Mouse (Mus musculus): Measurements from ENCODE around the gene Als2. TPM values are rescaled to one million over a fixed set of nuclear protein-coding genes. Genes with fewer than 3 reads are reported as not detected.

Als2 gene
- polyA plus RNA-seq, 1 experiment from 2014 or later: 18.0 TPM

DNA sequence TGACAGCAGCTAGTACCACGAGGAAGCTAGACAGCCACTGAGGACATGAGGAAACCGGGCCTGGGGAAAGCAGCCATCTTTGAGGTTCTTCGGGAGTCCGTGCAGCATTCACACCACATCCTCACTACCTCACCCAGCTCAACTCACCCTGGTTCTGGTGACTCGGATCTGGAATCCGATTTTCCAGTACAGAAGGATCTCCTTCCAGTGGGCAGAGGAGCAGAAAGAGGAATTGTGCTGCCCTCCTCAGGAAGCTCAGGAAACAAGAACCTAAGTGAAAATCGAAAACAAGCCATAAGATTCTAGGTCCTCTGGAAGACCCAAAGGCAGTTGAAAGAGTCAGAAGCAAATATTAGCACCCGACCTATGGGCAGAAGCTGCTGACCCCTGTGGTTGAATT is 66.7 kb downstream of the Als2 start:
- H3K4me3 ChIP-seq: no peak overlapping the region
- H3K27ac ChIP-seq: no peak overlapping the region
- H3K36me3 ChIP-seq: peaks cover 68% of the 10 kb centered on the region
- no peaks in the 10 kb centered on the region for H3K4me1 ChIP-seq (replicated peaks)
- WGBS: 79% methylated on average over 8 of the region's 8 CpGs
- no peaks in the 10 kb centered on the region for H3K9me3 ChIP-seq
- H3K27me3 ChIP-seq (ENCODE audit: insufficient read depth, poor library complexity, severe bottlenecking): no peaks in the 10 kb centered on the region
- DNase-seq (ENCODE audit: low spot score): no peak

DNA sequence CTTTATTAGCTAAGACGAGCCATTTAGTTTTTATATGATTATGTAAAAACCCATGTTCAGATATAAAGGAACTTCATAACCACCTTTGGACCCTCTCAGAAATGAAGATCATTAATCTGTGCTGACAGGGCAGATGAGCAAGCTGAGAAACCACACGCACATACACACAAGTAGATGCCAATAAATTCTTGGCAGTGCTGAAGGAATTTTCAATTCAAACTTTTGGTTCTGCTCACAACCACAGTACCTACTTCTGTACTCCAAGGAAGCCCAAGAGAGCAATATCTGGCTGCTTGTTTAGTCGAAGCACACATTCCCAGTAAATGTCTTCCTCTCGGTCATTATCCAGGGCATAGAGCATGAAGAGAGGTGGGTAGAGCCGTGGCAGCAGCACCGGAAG is 67.4 kb downstream of the Als2 start:
- peaks cover 63% of the 10 kb centered on the region for H3K36me3 ChIP-seq
- no peaks in the 10 kb centered on the region for H3K9me3 ChIP-seq
- 92% methylated on average over 6 of the region's 6 CpGs for WGBS
- no peaks in the 10 kb centered on the region for H3K4me1 ChIP-seq (replicated peaks)
- H3K27me3 ChIP-seq (ENCODE audit: insufficient read depth, poor library complexity, severe bottlenecking): no peaks in the 10 kb centered on the region
- no peak overlapping the region for H3K27ac ChIP-seq
- H3K4me3 ChIP-seq: no peak overlapping the region
- DNase-seq (ENCODE audit: low spot score): no peak

DNA sequence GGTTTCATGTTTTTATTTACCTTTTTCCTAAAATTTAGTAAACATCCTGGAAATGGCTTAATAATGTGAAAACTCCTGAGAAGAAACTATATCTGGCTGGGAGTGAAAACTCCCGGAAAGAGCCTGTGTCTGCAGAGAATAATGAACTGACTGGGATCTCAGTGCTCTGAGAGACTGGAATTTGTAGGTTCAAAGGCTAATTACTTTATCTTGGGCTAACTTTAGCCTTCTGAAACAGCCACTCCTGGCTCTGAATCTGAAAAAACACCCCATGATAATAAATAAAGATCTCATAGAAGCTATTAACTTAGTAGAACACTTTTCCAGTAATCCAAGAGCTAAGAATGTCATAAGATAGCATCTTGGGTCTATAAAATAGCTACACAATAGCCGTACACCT is 68.5 kb downstream of the Als2 start:
- no peak for DNase-seq (ENCODE audit: low spot score)
- Histone ChIP-seq H3K4me1 (replicated peaks) (no peaks in the 10 kb centered on the region), H3K9me3 (no peaks in the 10 kb centered on the region), H3K4me3 (no peak overlapping the region), H3K27me3 (ENCODE audit: insufficient read depth, poor library complexity, severe bottlenecking) (no peaks in the 10 kb centered on the region), H3K27ac (no peak overlapping the region), H3K36me3 (peaks cover 74% of the 10 kb centered on the region)
- 84% methylated on average over 2 of the region's 2 CpGs for WGBS

DNA sequence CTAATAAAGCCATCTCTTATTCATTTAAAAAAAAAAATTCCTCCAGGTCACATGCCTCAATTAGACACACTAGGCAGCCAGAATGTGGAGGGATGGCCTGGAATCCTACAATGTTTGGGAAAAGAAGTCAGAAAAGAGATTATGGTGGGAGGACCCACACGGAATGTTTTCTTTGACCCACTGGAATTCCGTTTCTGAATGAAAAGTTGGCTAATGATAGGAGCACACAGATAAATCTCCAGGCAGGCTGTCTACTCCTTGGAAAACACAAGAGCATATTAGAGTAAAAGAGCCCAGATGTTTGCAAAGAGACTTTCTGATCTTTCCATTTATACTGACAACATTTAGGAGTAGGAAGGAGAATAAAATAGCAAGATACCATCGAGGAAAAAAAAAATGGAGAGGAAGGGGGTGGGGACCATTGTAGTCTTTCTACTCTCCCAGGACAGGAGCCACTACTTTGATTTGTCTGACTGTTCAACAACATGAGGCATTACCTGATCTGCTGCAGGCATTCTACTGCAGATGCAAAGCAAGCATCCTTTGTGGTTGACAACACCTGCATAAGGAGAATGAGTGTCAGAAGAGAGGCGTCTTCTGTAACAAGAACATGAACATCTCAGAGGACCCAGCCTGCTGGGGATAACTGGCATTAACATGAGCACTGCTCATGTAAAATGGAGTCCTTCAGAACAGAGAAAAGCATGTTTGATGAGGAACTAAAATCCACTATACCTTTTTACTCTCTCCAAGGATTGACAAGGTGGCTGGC is 69.2 kb downstream of the Als2 start:
- no peak for DNase-seq (ENCODE audit: low spot score)
- 92% methylated on average over 4 of the region's 4 CpGs for WGBS

DNA sequence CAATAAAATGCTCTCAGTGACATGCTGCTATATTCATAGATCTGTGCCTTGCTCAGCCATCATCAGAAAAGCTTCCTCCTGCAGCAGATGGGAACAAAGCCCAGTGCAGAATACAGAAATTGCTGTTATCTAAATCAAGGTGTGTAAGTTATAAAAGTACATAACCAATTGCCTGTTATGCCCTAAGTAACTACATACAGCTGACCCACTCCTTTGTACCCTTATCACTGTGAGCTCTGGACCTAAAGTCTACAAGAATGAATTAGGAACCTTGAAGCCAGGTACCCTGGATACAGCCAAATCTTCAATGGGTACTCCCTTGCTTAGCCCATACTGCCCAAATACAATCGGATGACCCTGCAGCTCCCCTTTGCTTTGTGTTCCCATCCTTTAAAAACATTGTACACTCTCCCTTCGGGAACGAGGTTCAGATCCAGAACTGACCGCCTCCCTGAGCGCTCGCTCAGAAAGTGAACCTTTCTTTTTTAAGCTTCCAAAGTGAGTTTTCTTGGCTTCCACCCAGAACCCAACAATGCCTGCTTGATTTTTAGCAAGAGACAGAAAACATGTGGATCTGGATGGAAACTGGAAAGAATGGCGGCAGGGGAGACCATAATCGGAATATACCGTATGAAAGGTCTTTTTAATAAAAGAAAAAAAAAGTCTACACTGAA is 70.7 kb downstream of the Als2 start:
- Histone ChIP-seq H3K27me3 (ENCODE audit: insufficient read depth, poor library complexity, severe bottlenecking) (no peaks in the 10 kb centered on the region), H3K36me3 (peaks cover 67% of the 10 kb centered on the region), H3K4me3 (no peak overlapping the region), H3K4me1 (replicated peaks) (0 out of 2 replicates have a peak, but pooled peaks cover 7% of the 10 kb centered on the region), H3K9me3 (no peaks in the 10 kb centered on the region), H3K27ac (no peak overlapping the region)
- DNase-seq (ENCODE audit: low spot score): no peak
- 95% methylated on average over 9 of the region's 9 CpGs for WGBS

More for the DNA sequence above, 69.2 kb downstream of the Als2 start:
- Histone ChIP-seq H3K9me3 (no peaks in the 10 kb centered on the region), H3K27me3 (ENCODE audit: insufficient read depth, poor library complexity, severe bottlenecking) (no peaks in the 10 kb centered on the region), H3K4me3 (no peak overlapping the region), H3K36me3 (peaks cover 74% of the 10 kb centered on the region), H3K27ac (no peak overlapping the region), H3K4me1 (replicated peaks) (0 out of 2 replicates have a peak, but pooled peaks cover 4% of the 10 kb centered on the region)

DNA sequence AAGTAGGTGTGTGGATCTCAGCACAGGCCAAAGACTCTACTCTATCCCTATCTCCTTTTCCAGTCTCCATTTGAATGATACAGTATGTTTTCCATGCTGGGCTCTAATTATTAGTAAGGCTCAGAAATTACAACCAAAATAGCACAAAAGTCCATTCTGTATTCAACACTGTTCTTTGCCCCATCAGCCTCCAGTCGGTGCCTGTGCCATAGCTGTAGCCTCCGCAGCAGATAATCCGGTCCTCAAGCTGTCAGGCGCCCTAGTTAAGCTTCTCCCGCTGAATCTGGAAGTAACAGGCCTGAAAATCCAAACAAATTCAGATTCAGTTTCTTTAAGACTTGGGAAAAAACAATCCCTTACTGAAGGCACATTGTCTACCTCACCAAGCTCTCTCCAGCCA is 73.1 kb downstream of the Als2 start:
- H3K4me3 ChIP-seq: no peak overlapping the region
- DNase-seq (ENCODE audit: low spot score): no peak
- H3K27me3 ChIP-seq (ENCODE audit: insufficient read depth, poor library complexity, severe bottlenecking): no peaks in the 10 kb centered on the region
- H3K9me3 ChIP-seq: no peaks in the 10 kb centered on the region
- 0 out of 2 replicates have a peak, but pooled peaks cover 7% of the 10 kb centered on the region for H3K4me1 ChIP-seq (replicated peaks)
- H3K36me3 ChIP-seq: peaks cover 52% of the 10 kb centered on the region
- H3K27ac ChIP-seq: no peak overlapping the region
- 54% methylated on average over 5 of the region's 5 CpGs for WGBS

DNA sequence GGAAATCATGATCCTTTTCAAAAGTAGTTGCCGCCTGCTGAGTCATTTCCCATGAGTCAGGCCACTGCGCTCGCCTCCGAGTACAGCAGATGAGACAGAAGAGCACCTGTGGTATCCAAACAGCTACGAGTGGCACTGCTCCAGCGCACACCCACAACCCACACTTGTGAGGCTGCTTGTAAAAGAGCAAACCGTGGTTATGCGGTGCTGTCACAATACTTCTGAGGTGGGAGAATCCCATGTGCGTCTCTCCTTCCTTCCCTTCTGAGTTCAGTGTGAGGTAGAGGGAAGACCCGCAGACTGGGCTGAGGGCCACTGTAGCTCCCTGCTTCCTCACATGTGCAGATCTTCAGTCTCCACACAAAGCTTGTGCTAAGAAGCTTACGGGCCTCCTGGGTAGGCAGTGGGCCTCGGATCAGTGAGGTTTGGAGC is 74.0 kb downstream of the Als2 start, which contains the start of gene Mpp4:
TSS of gene Mpp4 (minus strand) at position 360 of the 432 bp plus-strand sequence.
- WGBS: 48% methylated on average over 12 of the region's 12 CpGs
- no peaks in the 10 kb centered on the region for H3K9me3 ChIP-seq
- no peaks in the 10 kb centered on the region for H3K27me3 ChIP-seq (ENCODE audit: insufficient read depth, poor library complexity, severe bottlenecking)
- no peak within 1 kb of the TSS for H3K4me3 ChIP-seq
- no peak for DNase-seq (ENCODE audit: low spot score)
- peaks cover 50% of the 10 kb centered on the region for H3K36me3 ChIP-seq
- 0 out of 2 replicates have a peak, but pooled peaks cover 7% of the 10 kb centered on the region for H3K4me1 ChIP-seq (replicated peaks)
- no peak within 1 kb of the TSS for H3K27ac ChIP-seq

DNA sequence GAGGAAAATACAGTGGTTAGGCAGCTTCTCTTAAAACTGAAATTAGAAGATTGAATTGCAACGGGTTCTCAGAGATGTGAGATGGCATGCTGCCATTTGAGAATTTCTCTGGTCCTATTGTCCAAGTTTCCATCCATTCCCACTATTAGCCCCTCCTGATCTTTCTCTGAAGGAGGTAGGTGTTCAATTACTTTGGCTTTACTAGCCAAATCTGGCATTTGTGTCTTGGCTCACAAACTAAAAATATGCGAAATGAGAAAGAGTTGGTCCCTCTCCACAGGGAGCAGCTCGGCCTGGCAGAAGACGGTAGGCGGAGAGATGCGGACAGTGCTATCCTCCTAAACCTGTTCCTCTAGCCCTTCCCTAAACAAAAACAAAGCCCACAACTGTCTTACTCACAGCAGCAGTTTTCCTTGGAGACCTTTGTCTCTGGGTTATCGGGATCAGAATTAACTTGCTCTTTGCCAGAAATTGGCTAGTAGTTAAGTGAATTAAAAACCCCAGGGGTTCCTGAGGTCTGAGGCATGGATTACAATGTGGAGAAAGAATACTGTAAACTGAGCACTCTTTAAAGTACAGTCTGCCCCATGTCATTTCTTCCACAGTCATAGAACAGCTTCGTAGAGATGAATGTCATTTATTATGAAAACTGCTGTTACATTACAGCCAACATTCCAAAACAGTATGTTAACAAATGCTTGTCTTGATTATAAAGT is 74.6 kb downstream of the Als2 start:
- DNase-seq (ENCODE audit: low spot score): no peak
- no peak overlapping the region for H3K4me3 ChIP-seq
- peaks cover 44% of the 10 kb centered on the region for H3K36me3 ChIP-seq
- H3K4me1 ChIP-seq (replicated peaks): 0 out of 2 replicates have a peak, but pooled peaks cover 7% of the 10 kb centered on the region
- 42% methylated on average over 8 of the region's 8 CpGs for WGBS
- H3K9me3 ChIP-seq: no peaks in the 10 kb centered on the region
- no peaks in the 10 kb centered on the region for H3K27me3 ChIP-seq (ENCODE audit: insufficient read depth, poor library complexity, severe bottlenecking)
- no peak overlapping the region for H3K27ac ChIP-seq

DNA sequence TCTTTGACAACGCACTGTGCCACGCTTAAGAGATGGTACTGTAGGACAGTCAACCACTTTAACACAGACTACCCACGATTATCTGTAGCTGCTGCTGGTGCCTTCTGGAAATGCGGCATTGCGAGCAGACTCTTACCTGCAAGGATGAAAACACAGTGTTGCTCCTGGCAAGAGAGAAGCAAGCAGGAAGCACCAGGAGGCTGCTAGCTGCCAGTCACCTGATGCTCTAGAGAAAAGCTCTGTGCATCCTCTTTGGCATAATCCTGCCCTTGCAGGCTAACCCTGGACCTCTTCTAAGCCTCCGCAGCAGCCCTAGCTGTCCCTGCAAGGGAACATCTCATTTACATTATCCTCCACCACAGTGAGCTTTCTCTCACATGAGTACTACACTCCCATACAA is 75.6 kb downstream of the Als2 start:
- H3K36me3 ChIP-seq: peaks cover 34% of the 10 kb centered on the region
- H3K4me1 ChIP-seq (replicated peaks): 0 out of 2 replicates have a peak, but pooled peaks cover 7% of the 10 kb centered on the region
- WGBS: 77% methylated on average over 6 of the region's 6 CpGs
- H3K27ac ChIP-seq: no peak overlapping the region
- no peak for DNase-seq (ENCODE audit: low spot score)
- no peaks in the 10 kb centered on the region for H3K27me3 ChIP-seq (ENCODE audit: insufficient read depth, poor library complexity, severe bottlenecking)
- H3K4me3 ChIP-seq: no peak overlapping the region
- H3K9me3 ChIP-seq: no peaks in the 10 kb centered on the region

DNA sequence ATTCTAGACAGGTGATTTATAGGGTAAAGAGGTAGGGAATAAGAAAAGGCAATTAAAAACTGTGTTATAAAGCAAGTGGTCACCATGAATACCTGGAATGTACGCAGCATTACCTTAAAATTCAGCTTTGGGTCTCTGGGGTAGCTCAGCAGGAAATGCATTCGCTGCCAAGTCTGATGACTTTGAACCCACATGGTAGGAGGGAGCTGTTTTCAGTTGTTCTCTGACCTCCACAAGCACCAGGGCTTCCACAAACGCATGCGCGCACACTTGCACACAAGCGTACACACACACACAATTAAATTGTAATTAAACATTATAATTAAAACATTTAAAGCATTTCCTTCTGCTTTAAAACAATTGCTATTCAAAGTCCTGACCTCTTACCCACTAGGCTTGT is 76.2 kb downstream of the Als2 start:
- Histone ChIP-seq H3K36me3 (peaks cover 28% of the 10 kb centered on the region), H3K27me3 (ENCODE audit: insufficient read depth, poor library complexity, severe bottlenecking) (no peaks in the 10 kb centered on the region), H3K4me3 (no peak overlapping the region), H3K4me1 (replicated peaks) (0 out of 2 replicates have a peak, but pooled peaks cover 7% of the 10 kb centered on the region), H3K27ac (no peak overlapping the region), H3K9me3 (no peaks in the 10 kb centered on the region)
- DNase-seq (ENCODE audit: low spot score): no peak
- 87% methylated on average over 6 of the region's 6 CpGs for WGBS

DNA sequence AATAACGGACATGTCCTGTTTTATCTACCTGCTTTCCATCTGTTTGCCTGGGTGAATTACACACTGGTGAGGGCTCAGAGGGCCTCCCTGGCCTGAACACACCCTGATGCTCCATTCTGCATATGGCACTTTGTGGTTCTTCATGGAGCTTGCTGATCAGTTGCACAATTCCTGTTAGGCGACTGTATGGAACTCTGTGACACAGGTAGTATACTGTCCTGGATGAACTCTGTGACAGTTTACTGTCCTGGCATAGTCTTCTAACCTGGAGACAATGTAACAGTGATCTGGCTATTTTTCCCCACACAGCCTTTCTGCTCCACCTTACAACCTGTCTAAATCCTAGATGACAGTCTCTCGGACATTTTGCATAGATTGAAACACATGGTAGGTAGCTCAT is 77.9 kb downstream of the Als2 start:
- Histone ChIP-seq H3K4me1 (replicated peaks) (0 out of 2 replicates have a peak, but pooled peaks cover 7% of the 10 kb centered on the region), H3K9me3 (no peaks in the 10 kb centered on the region), H3K27me3 (ENCODE audit: insufficient read depth, poor library complexity, severe bottlenecking) (no peaks in the 10 kb centered on the region), H3K4me3 (no peak overlapping the region), H3K27ac (no peak overlapping the region), H3K36me3 (peaks cover 17% of the 10 kb centered on the region)
- WGBS: 86% methylated on average over 3 of the region's 3 CpGs
- DNase-seq (ENCODE audit: low spot score): no peak

DNA sequence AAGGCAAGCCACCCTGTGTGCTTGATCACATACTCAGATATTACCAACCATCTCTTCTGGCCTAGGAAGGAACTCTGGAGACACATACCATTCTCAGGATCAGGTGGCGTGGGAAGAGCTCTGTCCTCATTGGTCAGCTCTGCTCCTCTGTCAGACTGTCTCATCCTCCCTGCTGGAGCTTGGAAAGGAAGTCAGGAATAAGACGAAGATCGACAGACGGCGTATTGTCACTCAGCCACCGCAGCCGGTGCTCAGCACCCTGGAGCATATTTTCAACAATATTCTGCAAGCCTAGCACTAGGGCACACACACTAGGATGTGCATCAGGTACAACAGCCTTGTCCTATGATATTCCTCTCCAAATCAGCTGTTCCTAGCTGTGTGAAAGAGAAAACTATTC is 78.5 kb downstream of the Als2 start:
- H3K4me3 ChIP-seq: no peak overlapping the region
- DNase-seq (ENCODE audit: low spot score): no peak
- H3K4me1 ChIP-seq (replicated peaks): 0 out of 2 replicates have a peak, but pooled peaks cover 7% of the 10 kb centered on the region
- peaks cover 10% of the 10 kb centered on the region for H3K36me3 ChIP-seq
- no peaks in the 10 kb centered on the region for H3K9me3 ChIP-seq
- 80% methylated on average over 7 of the region's 7 CpGs for WGBS
- H3K27me3 ChIP-seq (ENCODE audit: insufficient read depth, poor library complexity, severe bottlenecking): no peaks in the 10 kb centered on the region
- no peak overlapping the region for H3K27ac ChIP-seq

Data from hindbrain, embryonic 10.5 days (tissue).